Mouse (Mus musculus): ENCODE results near the gene Mrpl10.

The Mrpl10 gene

DNA sequence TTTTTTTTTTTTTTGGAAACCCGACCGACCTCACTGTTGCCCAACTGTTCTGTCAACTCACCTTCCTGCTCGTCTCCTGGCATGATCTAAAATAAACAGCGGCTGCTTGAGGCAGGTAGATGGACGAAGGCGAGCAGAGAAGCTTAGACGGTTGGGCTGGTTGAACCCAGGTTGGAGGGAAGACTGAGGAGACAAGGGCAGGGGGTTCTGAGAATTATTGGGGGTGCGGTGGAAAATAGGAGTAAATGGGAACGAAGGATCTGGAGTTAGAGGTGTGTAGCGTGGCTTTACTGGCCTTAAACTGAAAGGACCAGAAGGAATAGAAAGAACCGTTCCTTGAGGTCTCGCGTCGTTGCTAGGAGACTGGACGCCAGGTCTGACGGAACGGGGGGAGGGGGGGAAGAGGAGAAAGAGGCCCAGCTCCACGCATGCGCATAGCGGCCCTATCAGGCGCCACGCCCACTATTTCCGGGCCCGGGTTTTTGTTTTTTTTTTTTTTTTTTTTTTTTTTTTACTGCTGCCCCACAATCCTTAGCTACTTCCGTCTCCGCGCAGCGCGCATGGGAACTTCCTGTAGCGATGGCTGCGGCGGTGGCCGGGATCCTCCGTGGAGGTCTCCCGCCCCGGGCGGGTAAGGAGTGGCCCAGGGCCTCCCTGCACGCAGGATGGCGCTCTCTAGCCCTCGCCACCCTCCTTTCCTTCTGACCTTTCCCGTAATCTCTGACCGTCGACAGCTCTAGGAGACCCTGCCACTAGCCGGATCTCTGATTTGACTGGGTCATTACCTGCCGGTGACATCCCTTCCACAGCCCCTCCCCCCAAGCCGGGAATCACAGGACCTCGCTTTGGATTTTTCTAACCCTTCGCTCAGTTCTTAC, at the start of gene Mrpl10, which contains the start of gene Lrrc46:
Gene Mrpl10 (plus strand): TSS at position 539 of the 878 bp plus-strand sequence.
Gene Lrrc46 (minus strand): TSS at position 386 of the 878 bp plus-strand sequence.
- in situ Hi-C loops (cut with MboI, MseI), result no loop called here

DNA sequence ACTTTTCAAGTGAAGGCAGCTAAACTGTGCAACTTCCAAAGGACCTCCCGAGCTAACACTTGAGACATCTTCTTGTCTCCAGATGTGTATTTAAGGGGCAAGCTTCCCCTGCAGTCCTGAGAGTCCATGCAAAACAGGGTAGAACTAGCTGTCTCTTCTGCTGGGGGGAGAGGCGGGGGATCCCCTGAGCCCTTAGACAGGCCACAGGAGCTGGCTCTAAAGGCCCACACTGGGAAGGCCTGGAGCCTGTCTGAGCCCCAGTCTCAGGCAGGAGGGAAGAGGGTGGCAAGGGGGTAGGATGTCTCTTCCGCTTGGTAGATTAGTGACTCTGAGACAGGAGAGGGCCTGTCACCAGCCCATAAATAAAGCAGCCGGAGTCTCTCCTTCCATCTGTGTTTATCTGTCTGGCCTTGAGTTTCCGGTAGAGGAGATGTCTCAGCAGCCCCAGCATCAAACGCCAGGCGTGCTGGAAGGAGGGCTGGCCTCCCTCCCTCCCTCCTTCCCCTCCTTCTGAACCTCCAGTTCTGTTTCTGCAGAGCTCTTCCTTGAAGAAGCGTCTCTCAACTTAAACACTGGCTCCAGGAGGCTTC, 48.5 kb upstream of the Mrpl10 start:
- in situ Hi-C loops (cut with MboI, MseI), result no loop called here

DNA sequence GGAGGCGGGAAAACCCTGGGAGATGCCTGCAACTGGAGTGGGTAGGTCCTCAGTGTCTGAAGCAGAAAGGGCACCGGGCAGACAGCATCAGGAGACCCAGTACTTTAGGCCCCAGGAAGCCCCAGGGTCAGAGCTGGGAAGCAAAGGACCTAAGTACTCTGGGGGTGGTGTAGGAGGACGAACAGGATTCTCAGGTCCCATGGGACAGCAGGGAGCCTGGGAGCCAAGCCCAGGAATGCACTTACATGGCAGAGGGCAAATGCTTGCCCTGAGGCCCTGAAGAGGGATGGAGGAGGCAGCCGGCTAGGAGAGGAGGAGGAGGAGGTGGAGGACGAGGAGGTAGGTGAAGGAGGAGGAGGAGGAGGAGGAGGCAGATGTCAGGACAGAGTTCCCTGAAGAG, 46.3 kb upstream of the Mrpl10 start:
- in situ Hi-C loops (cut with MboI, MseI), result no loop called here

- in situ Hi-C loops (cut with MboI, MseI), result no loop called here
These were observed 45.3 kb upstream of the Mrpl10 start for GRCm38 (mm10) chr11:96995836-96996772.

DNA sequence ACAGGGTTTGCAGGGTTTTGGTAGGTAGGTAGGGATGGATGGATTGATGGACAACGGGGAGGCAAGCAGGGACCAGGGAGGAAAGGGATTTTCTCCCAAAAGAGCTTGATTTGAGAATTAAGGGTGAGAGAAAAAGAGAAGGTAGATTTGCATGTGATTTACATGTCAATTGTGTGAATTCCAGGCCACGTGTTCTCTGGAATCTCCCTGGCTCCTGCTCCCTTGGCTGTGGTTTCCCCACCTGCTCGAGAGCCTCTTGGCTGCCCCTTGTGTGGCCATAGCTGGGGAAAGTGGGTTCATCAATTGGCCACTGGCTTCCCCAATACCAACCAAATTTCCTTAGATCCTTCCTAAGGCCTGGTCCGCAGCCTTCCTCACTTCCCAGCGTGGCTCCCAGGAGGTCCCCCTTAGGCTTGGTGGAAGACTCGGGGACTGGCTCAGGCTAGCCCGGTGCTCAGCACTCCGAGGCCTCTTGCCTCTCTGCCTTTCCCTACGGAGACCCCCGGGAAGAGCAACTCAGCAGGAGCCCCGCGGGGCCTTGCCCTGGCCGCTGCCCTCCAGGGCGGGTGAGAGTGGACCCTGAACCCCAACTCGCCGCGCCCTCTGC, 44.5 kb upstream of the Mrpl10 start:
- in situ Hi-C loops (cut with MboI, MseI), result no loop called here

DNA sequence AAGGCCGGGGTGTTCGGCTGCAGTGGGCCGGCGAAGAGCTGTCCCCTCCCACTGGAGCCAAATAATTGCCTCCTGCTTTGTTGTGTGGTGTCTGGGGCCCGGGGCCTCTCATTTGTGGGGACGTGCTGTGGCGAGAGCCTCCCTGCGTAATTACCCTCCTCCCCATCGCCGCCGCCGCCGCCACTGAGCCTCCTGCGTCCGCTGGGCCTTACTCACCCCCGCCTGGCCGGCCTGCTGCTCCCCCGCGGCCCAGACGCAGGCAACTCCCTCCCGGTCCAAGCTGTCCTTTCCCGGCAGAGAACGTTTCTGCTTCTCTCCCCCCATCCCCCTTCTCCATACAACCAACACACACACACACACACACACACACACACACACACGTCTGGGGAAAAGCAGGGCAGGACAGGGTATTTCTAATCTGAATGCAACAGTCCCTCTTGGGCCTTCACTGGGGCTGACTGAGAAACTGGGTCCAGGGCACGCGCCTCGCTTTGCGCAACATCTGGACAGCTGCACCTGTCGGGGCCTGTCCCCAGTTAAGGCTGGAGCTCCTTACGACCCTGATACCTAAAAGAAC, 43.9 kb upstream of the Mrpl10 start:
- in situ Hi-C loops (cut with MboI, MseI), result no loop called here

DNA sequence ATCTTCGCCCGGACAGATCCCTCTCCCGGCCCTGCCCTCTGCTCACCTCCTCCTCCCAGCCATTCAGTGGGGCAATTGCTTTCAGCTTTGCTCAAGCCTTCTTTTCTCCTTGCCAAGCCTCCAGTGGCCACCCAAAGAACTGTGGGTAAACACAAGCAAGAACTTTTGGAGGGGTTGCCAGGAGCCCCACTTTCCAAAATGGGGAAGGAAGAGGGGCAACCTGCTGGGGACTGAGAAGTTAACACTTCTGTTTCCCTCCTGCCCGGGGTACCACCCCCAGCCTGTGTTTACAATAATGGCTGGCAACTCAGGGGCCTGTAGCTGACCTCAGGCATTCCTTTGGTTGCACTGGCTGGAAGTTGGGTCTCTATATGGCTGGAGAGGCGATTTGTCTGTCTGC, 38.2 kb upstream of the Mrpl10 start:
- in situ Hi-C loops (cut with MboI, MseI), result no loop called here

GRCm38 (mm10) chr11:97007093-97007794, 34.1 kb upstream of the Mrpl10 start:
- in situ Hi-C loops (cut with MboI, MseI), result no loop called here

DNA sequence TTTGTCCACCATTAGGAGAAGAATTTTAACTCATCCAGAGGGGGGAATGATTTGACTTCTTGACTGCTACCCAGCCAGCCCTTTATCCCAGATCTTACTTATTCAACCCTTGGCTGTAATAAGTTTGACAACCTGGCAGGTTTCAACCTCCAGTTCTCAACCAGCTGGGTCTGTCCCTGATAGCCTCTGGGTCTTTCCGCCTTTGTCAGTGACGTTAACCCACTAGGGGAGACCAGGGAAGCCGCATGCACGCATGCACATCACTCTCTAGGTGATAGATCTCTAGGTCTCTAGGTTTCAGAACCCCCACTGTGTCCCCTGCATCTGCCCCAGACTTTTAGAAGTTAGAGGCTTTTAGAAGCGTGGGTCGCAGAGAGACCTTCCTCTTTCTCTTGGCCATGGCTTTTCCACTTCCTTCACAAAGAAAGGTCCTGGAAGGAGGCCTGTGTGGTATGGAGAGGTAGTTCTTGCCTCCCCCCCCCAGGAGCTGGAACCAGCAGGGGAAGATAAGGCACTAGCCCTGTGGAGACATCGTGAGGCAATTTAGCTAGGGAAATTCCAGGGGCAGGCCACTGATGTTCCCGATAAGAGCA, 32.1 kb upstream of the Mrpl10 start:
- in situ Hi-C loops (cut with MboI, MseI), result no loop called here

DNA sequence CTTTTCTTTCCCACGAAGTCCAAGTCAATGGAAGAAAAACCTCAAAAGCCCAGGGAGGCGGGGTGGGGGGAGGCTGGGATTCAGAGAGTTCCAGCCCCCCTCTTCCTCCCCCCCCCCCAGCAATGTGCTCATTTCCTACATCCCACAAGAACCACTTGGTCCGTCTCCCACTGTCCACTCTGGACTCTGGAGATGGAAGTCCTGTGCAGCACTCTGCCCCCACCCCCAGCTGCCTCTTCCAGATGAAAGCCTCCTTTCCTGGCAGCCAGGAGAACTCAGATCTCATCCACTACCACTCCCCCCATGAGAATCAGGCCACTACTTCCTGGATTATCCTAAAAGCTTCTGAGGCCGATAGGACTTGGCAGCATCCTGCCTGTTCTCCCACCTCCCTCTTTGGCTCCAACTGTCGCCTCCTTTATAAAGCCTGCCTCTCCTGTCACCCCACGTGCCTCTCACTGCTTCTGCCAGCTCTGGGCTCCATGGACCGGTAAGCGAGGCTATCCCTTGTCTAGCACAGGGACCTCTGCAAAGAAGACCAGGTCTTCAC, 28.2 kb upstream of the Mrpl10 start, which contains the start of gene Sp6:
Gene Sp6 (plus strand): TSS at position 274 of the 550 bp plus-strand sequence.
- in situ Hi-C loops (cut with MboI, MseI), result no loop called here

DNA sequence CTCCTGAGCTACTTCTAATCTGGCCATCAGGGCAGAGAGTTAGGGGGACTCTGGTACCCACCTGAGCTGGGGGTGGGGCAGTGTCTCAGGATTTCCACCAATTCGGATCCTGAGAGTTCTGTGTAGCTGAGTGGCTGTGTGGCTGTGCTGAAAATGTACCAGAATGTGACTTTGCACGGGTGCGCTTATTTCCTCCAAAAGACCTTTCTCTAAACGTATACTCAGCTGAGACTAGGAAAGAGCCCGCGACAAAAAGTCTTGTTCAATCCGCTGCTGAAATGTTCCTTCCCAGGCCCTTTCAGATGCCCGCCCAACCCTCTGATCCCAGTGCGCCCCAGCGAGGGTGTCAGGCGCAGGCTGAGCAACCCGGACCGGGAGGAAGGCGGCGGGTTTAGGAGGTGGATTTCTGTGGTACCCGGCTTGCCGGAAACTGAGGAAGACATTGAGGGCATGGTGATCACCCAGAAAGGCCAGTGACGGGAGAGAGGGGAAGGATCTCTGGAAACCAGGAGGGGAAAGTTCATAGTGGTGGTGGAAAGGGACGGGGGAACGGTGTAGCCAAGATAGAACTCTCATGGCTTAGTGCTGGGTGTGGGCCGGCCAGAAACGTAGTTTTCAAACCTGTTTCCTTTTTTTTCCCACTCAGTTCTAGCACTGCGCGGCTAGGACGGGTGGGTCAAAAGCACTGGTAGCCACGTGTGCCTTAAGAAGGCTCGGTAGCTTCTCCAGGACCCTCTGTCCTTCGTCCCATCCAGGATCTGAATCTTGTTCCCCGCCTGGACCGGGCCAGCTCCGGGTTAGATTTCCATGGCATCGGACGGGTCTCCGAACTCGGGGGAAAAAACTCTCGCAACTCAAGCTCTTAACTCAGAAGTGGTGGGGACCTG, 23.4 kb upstream of the Mrpl10 start:
- in situ Hi-C loops (cut with MboI, MseI), result no loop called here

DNA sequence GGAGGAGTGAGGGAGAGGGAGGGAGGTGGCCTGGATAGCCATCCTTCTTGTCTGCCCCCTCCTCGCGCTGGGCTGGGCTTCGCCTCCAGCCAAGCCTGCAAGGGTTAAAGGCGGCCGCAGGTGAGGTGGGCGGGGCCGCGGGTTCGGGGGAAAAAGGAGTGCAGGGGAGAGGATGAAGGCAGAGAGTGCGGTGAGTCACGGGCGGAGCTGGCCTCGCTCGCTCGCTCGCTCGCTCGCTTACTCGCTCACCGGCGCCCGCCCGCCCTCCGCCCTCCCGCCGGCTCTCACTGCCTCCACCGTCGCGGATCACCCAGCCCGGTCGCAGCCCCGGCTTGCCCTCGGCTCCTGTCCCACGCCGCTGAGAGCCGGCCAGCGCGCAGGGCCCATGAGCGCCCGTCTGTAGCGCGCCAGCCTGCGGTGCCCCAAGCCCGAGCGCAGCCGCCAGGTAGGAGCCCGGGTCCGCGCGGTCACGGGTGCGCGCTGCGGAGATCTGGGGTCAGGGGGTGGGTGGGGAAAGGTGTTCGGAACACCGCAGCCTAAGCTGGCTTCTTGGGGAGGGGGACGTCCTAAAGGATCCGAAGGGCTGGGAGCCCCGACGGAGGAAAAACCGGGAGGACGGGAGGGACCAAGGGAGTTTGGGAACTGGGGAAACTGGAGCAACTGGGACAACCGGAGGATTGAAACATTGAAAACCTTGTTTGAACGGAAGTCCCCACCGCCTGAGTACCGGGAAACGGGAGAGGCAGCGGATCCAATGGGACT, 22.6 kb upstream of the Mrpl10 start:
- in situ Hi-C loops (cut with MboI, MseI), result no loop called here

GRCm38 (mm10) chr11:97019345-97019708, 22.0 kb upstream of the Mrpl10 start:
- in situ Hi-C loops (cut with MboI, MseI), result no loop called here

DNA sequence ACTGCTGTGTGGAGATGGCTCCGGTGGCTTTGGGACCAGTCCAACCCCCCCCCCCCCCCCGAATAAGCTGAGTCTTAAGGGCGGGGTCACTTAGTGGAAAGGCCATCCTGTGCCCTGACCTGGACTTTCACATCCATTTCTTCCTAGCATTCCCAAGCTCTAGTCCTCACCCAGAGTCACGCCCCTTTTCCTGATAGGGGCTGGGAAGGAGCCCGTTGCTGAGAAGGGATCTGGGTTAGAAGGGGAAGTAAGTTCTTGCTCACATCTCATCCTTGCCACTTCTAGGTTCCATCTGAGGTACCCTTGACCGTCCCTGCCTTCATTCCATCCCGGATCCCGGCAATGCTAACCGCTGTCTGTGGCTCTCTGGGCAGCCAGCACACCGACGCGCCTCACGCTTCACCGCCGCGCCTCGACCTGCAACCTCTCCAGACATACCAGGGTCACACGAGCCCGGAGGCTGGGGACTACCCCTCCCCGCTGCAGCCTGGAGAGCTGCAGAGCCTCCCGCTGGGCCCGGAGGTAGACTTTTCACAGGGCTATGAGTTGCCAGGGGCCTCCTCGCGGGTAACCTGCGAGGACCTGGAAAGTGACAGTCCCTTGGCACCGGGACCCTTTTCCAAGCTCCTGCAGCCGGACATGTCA, 20.1 kb upstream of the Mrpl10 start:
- in situ Hi-C loops (cut with MboI, MseI), result loop anchor here (5.0 to 10.0 kb wide), 2 partner anchors 39 to 1444 kb away; partner anchors contain the start of gene Sp2

GRCm38 (mm10) chr11:97021873-97022484, 19.4 kb upstream of the Mrpl10 start:
- in situ Hi-C loops (cut with MboI, MseI), result loop anchor here (5.0 to 10.0 kb wide), 2 partner anchors 40 to 1443 kb away; partner anchors contain the start of gene Sp2

- in situ Hi-C loops (cut with MboI, MseI), result loop anchor here (5.0 to 10.0 kb wide), 2 partner anchors 43 to 1440 kb away; partner anchors contain the start of gene Sp2
These were observed 16.4 kb upstream of the Mrpl10 start for GRCm38 (mm10) chr11:97024977-97025376.
